ENCODE assay signal across 8 mouse cellular contexts in genomic region chr2:181671326-181671725, GRCm38 (mm10). TPM values are rescaled to one million over a fixed set of nuclear protein-coding genes. Genes with fewer than 3 reads are reported as not detected.
DNase-seq lines count a peak whose midpoint lies in the region; ATAC-seq lines count a peak whose summit lies in the region.

Sox18 (minus strand) TSS chr2:181671640.

- no peak within 1 kb of the TSS for H3K27ac ChIP-seq in forebrain, embryonic 12.5 days

- ATAC-seq in forebrain, embryonic 12.5 days (ENCODE audit: low FRiP score) = no peak

- peak within 1 kb of the TSS; percentile 37 for H3K4me3 ChIP-seq in forebrain, embryonic 12.5 days (replicated peaks)

- H3K36me3 ChIP-seq in forebrain, embryonic 12.5 days (replicated peaks) = no peaks in the 10 kb centered on the region

- H3K9ac ChIP-seq in forebrain, embryonic 12.5 days = no peak within 1 kb of the TSS

- H3K9me3 ChIP-seq in forebrain, embryonic 12.5 days = no peaks in the 10 kb centered on the region

- peaks cover 33% of the 10 kb centered on the region for H3K4me1 ChIP-seq in forebrain, embryonic 12.5 days

- H3K4me2 ChIP-seq in forebrain, embryonic 12.5 days = peak within 1 kb of the TSS; percentile 52

- WGBS in forebrain, embryonic 12.5 days = under 1% methylated on average over 43 of the region's 43 CpGs

- intact Hi-C loops in heart, postnatal 14 days (cut with DNase I) = loop anchor here (10.0 kb wide), 1 partner anchor 277 kb away; no protein-coding TSS in a partner anchor

- H3K27me3 ChIP-seq in forebrain, embryonic 12.5 days = peaks cover 78% of the 10 kb centered on the region

- peak; percentile 46 for DNase-seq in retina, postnatal 1 day
- DNase-seq in retina, embryonic 14.5 days (ENCODE audit: low spot score) = no peak
- peak; percentile 73 to 80 for DNase-seq in heart, postnatal 14 days
- DNase-seq in kidney, postnatal 4 days = peak; percentile 66 to 77
- peak; percentile 78 for DNase-seq in lung, postnatal 10 days
- peak; percentile 67 for DNase-seq in testis, postnatal 10 days (ENCODE audit: low spot score)
- no peak for DNase-seq in thymus, postnatal 36 days

RNA-seq across cellular contexts. Expression of gene Sox18, which starts in this region (rescaled TPM):
- 14.1 and 15.2 TPM in 2 replicates for polyA plus RNA-seq in forebrain, embryonic 12.5 days (2016; fragmentation: Nextera tagmentation; extraction: Ambion mirVana)
- total RNA-seq in heart, postnatal 14 days (2021) = 10 to 100 TPM; 73.4 to 77.1 TPM

Comparison
In these comparisons a context has a peak if more than half of its experiments do, and no peak if none do; other contexts are left out.
1. DNase-seq: peak in retina, postnatal 1 day (single experiment), heart, postnatal 14 days (2 of 2), kidney, postnatal 4 days (2 of 2), lung, postnatal 10 days (single experiment) and testis, postnatal 10 days (single experiment); none in retina, embryonic 14.5 days (single experiment) and thymus, postnatal 36 days (0 of 2).